ENCODE assay signal across 29 mouse cellular contexts in the genomic region with DNA sequence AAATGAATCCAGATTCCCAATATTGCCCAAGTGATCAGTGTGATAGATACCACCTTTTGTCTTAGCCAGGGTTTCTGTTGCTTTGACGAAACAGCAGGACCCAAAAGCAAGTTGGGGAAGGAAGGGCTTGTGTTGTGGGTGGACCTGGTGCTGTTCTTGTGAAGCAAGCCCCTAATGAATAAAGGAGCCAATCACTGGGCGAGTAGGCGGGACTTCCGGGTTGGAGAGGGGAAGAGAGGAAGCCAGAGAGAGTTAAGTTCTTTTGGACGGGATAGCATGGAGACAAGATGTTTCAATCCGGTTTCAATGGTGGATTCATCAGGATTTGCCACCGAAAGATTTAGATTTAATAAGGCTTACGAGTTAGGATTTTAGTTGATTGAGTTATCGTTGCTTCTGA. TPM values are rescaled to one million over a fixed set of nuclear protein-coding genes. Genes with fewer than 3 reads are reported as not detected.
A peak's percentile ranks its signal among the peaks of the same experiment; 100 is the strongest.
DNase-seq lines count a peak whose midpoint lies in the region; ATAC-seq and TF ChIP-seq lines count a peak whose summit lies in the region.
"Had no signal": no experiment of that assay in that cellular context is flagged by ENCODE, and none has a peak within 500 bp of the region (broad histone marks: within the 10 kb centered on the region; RNA-seq: fewer than 3 reads in every experiment).

No protein-coding gene starts in this region.

- no peak overlapping the region for H3K4me3 ChIP-seq in heart, embryonic 12.5 days
- H3K4me3 ChIP-seq in testis, adult 2 months (ENCODE audit: control insufficient read depth, low read depth, low read length) = peak overlapping the region; percentile 27; the same call in 1 of the 2 replicates
- H3K4me3 ChIP-seq: erythroblast, embryonic 14.5 days; heart, adult 2 months; heart, embryonic 13.5 days; hindbrain, embryonic 15.5 days; limb, embryonic 13.5 days had no signal

- H3K27ac ChIP-seq in heart, embryonic 12.5 days (ENCODE audit: poor library complexity, severe bottlenecking) = no peak overlapping the region
- no peak overlapping the region for H3K27ac ChIP-seq in testis, adult 2 months (ENCODE audit: control insufficient read depth, insufficient read depth, low read depth, low read length)
- H3K27ac ChIP-seq: heart, adult 2 months; heart, embryonic 13.5 days; hindbrain, embryonic 15.5 days; limb, embryonic 13.5 days had no signal

- peak; percentile 70 for DNase-seq in heart, adult 11 months
- no peak for DNase-seq in testis, postnatal 10 days (ENCODE audit: low spot score)
- peak; percentile 31 for DNase-seq in ZHBTc4 (ENCODE audit: low read depth, low spot score)
- no peak for DNase-seq in gastrocnemius, postnatal 25 days
- DNase-seq in urinary bladder, postnatal 25 days (ENCODE audit: low spot score) = no peak
- DNase-seq: adrenal gland, adult 2 months; adrenal gland, postnatal 36 days; cerebellum, adult 18-20 months; cerebellum, postnatal 10 days; forebrain, postnatal 0 days; gastrocnemius, postnatal 36 days; heart, adult 2 months; heart, postnatal 10 days; kidney, adult 2 months; kidney, postnatal 36 days; right cerebral cortex, postnatal 25 days; thymus, postnatal 4 days had no signal

- H3K36me3 ChIP-seq in heart, embryonic 12.5 days = no peaks in the 10 kb centered on the region
- no peaks in the 10 kb centered on the region for H3K36me3 ChIP-seq in testis, adult 2 months (ENCODE audit: control insufficient read depth, insufficient read depth, low read length)
- H3K36me3 ChIP-seq: heart, embryonic 13.5 days; hindbrain, embryonic 15.5 days; limb, embryonic 13.5 days had no signal

- H3K27me3 ChIP-seq in heart, embryonic 12.5 days (replicated peaks) = no peaks in the 10 kb centered on the region
- H3K27me3 ChIP-seq in testis, adult 2 months (ENCODE audit: control insufficient read depth, insufficient read depth, low read length) = no peaks in the 10 kb centered on the region
- H3K27me3 ChIP-seq: hindbrain, embryonic 15.5 days; limb, embryonic 13.5 days had no signal

- H3K4me2 ChIP-seq in heart, embryonic 12.5 days = no peak overlapping the region
- H3K4me2 ChIP-seq: heart, embryonic 13.5 days; hindbrain, embryonic 15.5 days; limb, embryonic 13.5 days; liver, embryonic 11.5 days; midbrain, embryonic 11.5 days had no signal

- no peaks in the 10 kb centered on the region for H3K4me1 ChIP-seq in heart, embryonic 12.5 days (replicated peaks)
- H3K4me1 ChIP-seq in testis, adult 2 months (ENCODE audit: control insufficient read depth, insufficient read depth, low read length) = peaks cover 12% of the 10 kb centered on the region
- H3K4me1 ChIP-seq: heart, embryonic 13.5 days; hindbrain, embryonic 15.5 days; limb, embryonic 13.5 days had no signal

- no peak overlapping the region for H3K9ac ChIP-seq in heart, embryonic 12.5 days
- H3K9ac ChIP-seq: forebrain, postnatal 0 days; heart, embryonic 13.5 days; hindbrain, embryonic 15.5 days; limb, embryonic 13.5 days had no signal

- no peak for ATAC-seq in heart, embryonic 12.5 days (ENCODE audit: insufficient number of reproducible peaks, low FRiP score)
- ATAC-seq: forebrain, postnatal 0 days; midbrain, embryonic 16.5 days had no signal

- no peak for TF ChIP-seq CTCF in testis, adult 2 months (IDR thresholded peaks at IDR 0.05; ENCODE audit: control insufficient read depth, insufficient read depth, insufficient replicate concordance, low read depth, low read length)

- H3K9me3 ChIP-seq in heart, embryonic 12.5 days (replicated peaks) = no peaks in the 10 kb centered on the region
- H3K9me3 ChIP-seq: heart, embryonic 13.5 days; hindbrain, embryonic 15.5 days; limb, embryonic 13.5 days had no signal

- TF ChIP-seq POLR2A in testis, adult 2 months (IDR thresholded peaks at IDR 0.05; ENCODE audit: control insufficient read depth, low read depth, low read length) = no peak

- WGBS in heart, embryonic 12.5 days = 46% methylated on average over 9 of the region's 9 CpGs

RNA-seq across cellular contexts. Expression of gene Rbm34, which starts 40.8 kb away (rescaled TPM):
- polyA plus RNA-seq in heart, embryonic 12.5 days (2016; fragmentation: Nextera tagmentation; extraction: Ambion mirVana) = 16.8 and 17.9 TPM in 2 replicates
- polyA plus RNA-seq in testis, adult 2 months (2012; rRNA removed) = 2.4 and 2.6 TPM in 2 replicates
- 1 to 10 TPM; 3.7 to 4.3 TPM for total RNA-seq in gastrocnemius, postnatal 25 days (2021)

RNA-seq across cellular contexts. Expression of gene Pard3, which starts 52.0 kb away (rescaled TPM):
- 26.2 and 30.3 TPM in 2 replicates for polyA plus RNA-seq in heart, embryonic 12.5 days (2016; fragmentation: Nextera tagmentation; extraction: Ambion mirVana)
- 4.1 and 5.3 TPM in 2 replicates for polyA plus RNA-seq in testis, adult 2 months (2012; rRNA removed)
- 10 to 100 TPM; 24.0 to 30.0 TPM for total RNA-seq in gastrocnemius, postnatal 25 days (2021)
- total RNA-seq: common myeloid progenitor, adult 5-6 weeks; hematopoietic stem cell, adult 5-6 weeks; megakaryocyte, adult 5-6 weeks had no signal

Comparison
In these comparisons a context has a peak if more than half of its experiments do, and no peak if none do; other contexts are left out.
1. DNase-seq: peak in heart, adult 11 months (single experiment) and ZHBTc4 (single experiment); none in testis, postnatal 10 days (single experiment), gastrocnemius, postnatal 25 days (single experiment) and urinary bladder, postnatal 25 days (single experiment).